8 mouse cellular contexts compared by ENCODE assay signal in the genomic region with DNA sequence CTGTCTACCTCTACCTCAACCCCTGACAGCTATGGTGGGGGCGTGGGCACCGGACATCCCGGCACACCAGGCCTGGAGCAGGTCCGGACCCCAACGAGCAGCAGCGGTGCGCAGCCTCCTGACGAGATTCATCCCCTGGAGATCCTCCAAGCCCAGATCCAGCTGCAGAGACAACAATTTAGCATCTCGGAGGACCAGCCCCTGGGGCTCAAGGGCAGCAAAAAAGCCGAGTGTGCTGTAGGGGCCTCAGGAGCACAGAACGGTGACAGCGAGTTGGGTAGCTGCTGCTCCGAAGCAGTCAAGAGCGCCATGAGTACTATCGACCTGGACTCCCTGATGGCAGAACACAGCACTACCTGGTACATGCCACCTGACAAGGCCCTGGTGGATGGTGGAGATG. TPM values are rescaled to one million over a fixed set of nuclear protein-coding genes. Genes with fewer than 3 reads are reported as not detected.
A peak's percentile ranks its signal among the peaks of the same experiment; 100 is the strongest.
DNase-seq lines count a peak whose midpoint lies in the region; ATAC-seq and TF ChIP-seq lines count a peak whose summit lies in the region.

No protein-coding gene starts in this region.

- H3K4me3 ChIP-seq in lung, embryonic 16.5 days (ENCODE audit: low read length), result no peak overlapping the region
- peak overlapping the region; percentile 74 for H3K4me3 ChIP-seq in forebrain, embryonic 15.5 days
- peak overlapping the region; percentile 70 for H3K4me3 ChIP-seq in limb, embryonic 14.5 days (replicated peaks; ENCODE audit: low read length)
- H3K4me3 ChIP-seq in stomach, embryonic 16.5 days (replicated peaks; ENCODE audit: low read length), result peak overlapping the region; percentile 77

- TF ChIP-seq POLR2A in limb, embryonic 14.5 days (IDR thresholded peaks at IDR 0.05; ENCODE audit: borderline replicate concordance, extremely low read depth, insufficient read depth, insufficient read length), result no peak

- peaks cover 40% of the 10 kb centered on the region for H3K4me1 ChIP-seq in lung, embryonic 16.5 days (replicated peaks; ENCODE audit: control insufficient read depth, insufficient read depth, low read length)
- H3K4me1 ChIP-seq in forebrain, embryonic 15.5 days, result peaks cover 40% of the 10 kb centered on the region
- peaks cover 63% of the 10 kb centered on the region for H3K4me1 ChIP-seq in limb, embryonic 14.5 days (ENCODE audit: control insufficient read depth, insufficient read depth, low read length)
- H3K4me1 ChIP-seq in stomach, embryonic 16.5 days (ENCODE audit: control insufficient read depth, insufficient read depth, low read length), result peaks cover 43% of the 10 kb centered on the region

- H3K27ac ChIP-seq in lung, embryonic 16.5 days (ENCODE audit: low read length), result no peak overlapping the region
- H3K27ac ChIP-seq in forebrain, embryonic 15.5 days (replicated peaks), result peak overlapping the region; percentile 97
- no peak overlapping the region for H3K27ac ChIP-seq in limb, embryonic 14.5 days (replicated peaks; ENCODE audit: low read depth, low read length)
- no peak overlapping the region for H3K27ac ChIP-seq in stomach, embryonic 16.5 days (ENCODE audit: low read length)

- no peak for DNase-seq in lung, postnatal 14 days
- DNase-seq in limb, embryonic 14.5 days (ENCODE audit: low spot score), result no peak
- no peak for DNase-seq in embryo, embryonic 10 days (ENCODE audit: low spot score)
- DNase-seq in cerebellum, adult 11 months, result no peak

- peak overlapping the region; percentile 16; the same call in 1 of the 2 replicates for H3K4me2 ChIP-seq in lung, embryonic 16.5 days (ENCODE audit: low read depth, low read length)
- H3K4me2 ChIP-seq in forebrain, embryonic 15.5 days (replicated peaks), result peak overlapping the region; percentile 83
- H3K4me2 ChIP-seq in limb, embryonic 14.5 days (replicated peaks; ENCODE audit: low read depth, low read length, severe bottlenecking), result peak overlapping the region; percentile 75
- H3K4me2 ChIP-seq in stomach, embryonic 16.5 days (ENCODE audit: low read depth, low read length), result peak overlapping the region; percentile 92

- no peak for ATAC-seq in lung, embryonic 16.5 days (ENCODE audit: low read depth)
- no peak for ATAC-seq in forebrain, embryonic 15.5 days (replicated peaks)
- no peak for ATAC-seq in limb, embryonic 14.5 days (ENCODE audit: low FRiP score, low read depth)
- ATAC-seq in stomach, embryonic 16.5 days (ENCODE audit: insufficient read depth, low FRiP score), result no peak
- ATAC-seq in megakaryocyte progenitor cell, adult 5-6 weeks (replicated peaks; ENCODE audit: poor library complexity), result no peak

- 76% methylated on average over 15 of the region's 15 CpGs for WGBS in lung, embryonic 16.5 days
- 34% methylated on average over 15 of the region's 15 CpGs for WGBS in forebrain, embryonic 15.5 days
- WGBS in limb, embryonic 14.5 days, result 70% methylated on average over 15 of the region's 15 CpGs
- WGBS in stomach, embryonic 16.5 days, result 68% methylated on average over 15 of the region's 15 CpGs

- no peaks in the 10 kb centered on the region; the same call in 1 of the 2 replicates for H3K36me3 ChIP-seq in lung, embryonic 16.5 days (ENCODE audit: control insufficient read depth, insufficient read depth, low read length)
- peaks cover 7% of the 10 kb centered on the region; the same call in 1 of the 2 replicates for H3K36me3 ChIP-seq in forebrain, embryonic 15.5 days
- H3K36me3 ChIP-seq in limb, embryonic 14.5 days (ENCODE audit: control insufficient read depth, insufficient read depth, low read length), result peaks cover 36% of the 10 kb centered on the region
- H3K36me3 ChIP-seq in stomach, embryonic 16.5 days (ENCODE audit: control insufficient read depth, insufficient read depth, low read length), result no peaks in the 10 kb centered on the region

- peaks cover 22% of the 10 kb centered on the region for H3K27me3 ChIP-seq in lung, embryonic 16.5 days (ENCODE audit: control insufficient read depth, insufficient read depth, low read depth, low read length)
- H3K27me3 ChIP-seq in forebrain, embryonic 15.5 days, result no peaks in the 10 kb centered on the region
- peaks cover 28% of the 10 kb centered on the region for H3K27me3 ChIP-seq in limb, embryonic 14.5 days (ENCODE audit: control insufficient read depth, insufficient read depth, low read length)
- H3K27me3 ChIP-seq in stomach, embryonic 16.5 days (ENCODE audit: control insufficient read depth, insufficient read depth, low read length), result peaks cover 21% of the 10 kb centered on the region

- no peaks in the 10 kb centered on the region for H3K9me3 ChIP-seq in lung, embryonic 16.5 days (ENCODE audit: control insufficient read depth, low read length)
- H3K9me3 ChIP-seq in forebrain, embryonic 15.5 days, result no peaks in the 10 kb centered on the region
- no peaks in the 10 kb centered on the region for H3K9me3 ChIP-seq in limb, embryonic 14.5 days (ENCODE audit: control insufficient read depth, low read length)
- no peaks in the 10 kb centered on the region for H3K9me3 ChIP-seq in stomach, embryonic 16.5 days (replicated peaks; ENCODE audit: control insufficient read depth, low read length)

- no peak overlapping the region for H3K9ac ChIP-seq in lung, embryonic 16.5 days (ENCODE audit: low read length)
- H3K9ac ChIP-seq in forebrain, embryonic 15.5 days (replicated peaks), result peak overlapping the region; percentile 94
- H3K9ac ChIP-seq in limb, embryonic 14.5 days (ENCODE audit: low read depth, low read length, severe bottlenecking), result no peak overlapping the region
- H3K9ac ChIP-seq in stomach, embryonic 16.5 days (ENCODE audit: low read length), result peak overlapping the region; percentile 58; the same call in 1 of the 2 replicates

RNA-seq across cellular contexts. Expression of gene Mn1, which starts 4.3 kb away (rescaled TPM):
- polyA plus RNA-seq in lung, embryonic 16.5 days (2015; fragmentation: Nextera tagmentation; extraction: Ambion mirVana), result 6.8 and 7.8 TPM in 2 replicates
- polyA plus RNA-seq in forebrain, embryonic 15.5 days (2015; fragmentation: Nextera tagmentation; extraction: Ambion mirVana), result 102 and 109 TPM in 2 replicates
- polyA plus RNA-seq in limb, embryonic 14.5 days (2012; rRNA removed), result 11.4 and 16.0 TPM in 2 replicates
- 18.2 and 21.0 TPM in 2 replicates for polyA plus RNA-seq in limb, embryonic 14.5 days (2014; fragmentation: Nextera tagmentation; extraction: Ambion mirVana)
- 11.1 and 11.7 TPM in 2 replicates for polyA plus RNA-seq in stomach, embryonic 16.5 days (2015; fragmentation: Nextera tagmentation; extraction: Ambion mirVana)
- total RNA-seq in megakaryocyte progenitor cell, adult 5-6 weeks (2015), result 0.05 and 0.59 TPM in 2 replicates
- 0.04 and 0.51 TPM in 2 replicates for total RNA-seq in megakaryocyte progenitor cell, adult 5-6 weeks (2017)

Comparison
In these comparisons a context has a peak if more than half of its experiments do, and no peak if none do; other contexts are left out.
1. H3K4me2 ChIP-seq: peak in every context shown above with its lines; median percentile 92 in stomach, embryonic 16.5 days; 83 in forebrain, embryonic 15.5 days; 75 in limb, embryonic 14.5 days; 16 in lung, embryonic 16.5 days.
2. H3K9ac ChIP-seq: peak in forebrain, embryonic 15.5 days (single experiment) and stomach, embryonic 16.5 days (single experiment); none in lung, embryonic 16.5 days (single experiment) and limb, embryonic 14.5 days (single experiment).